Mouse (Mus musculus): ENCODE results near the gene Pde6h. TPM values are rescaled to one million over a fixed set of nuclear protein-coding genes. Genes with fewer than 3 reads are reported as not detected.
"Not testable (repeated sequence)": the region's sequence is repeated elsewhere in the genome, so short reads cannot be mapped to it uniquely, and the experiment has no call there.

Gene Pde6h
- polyA plus RNA-seq, 1 experiment: not detected

DNA sequence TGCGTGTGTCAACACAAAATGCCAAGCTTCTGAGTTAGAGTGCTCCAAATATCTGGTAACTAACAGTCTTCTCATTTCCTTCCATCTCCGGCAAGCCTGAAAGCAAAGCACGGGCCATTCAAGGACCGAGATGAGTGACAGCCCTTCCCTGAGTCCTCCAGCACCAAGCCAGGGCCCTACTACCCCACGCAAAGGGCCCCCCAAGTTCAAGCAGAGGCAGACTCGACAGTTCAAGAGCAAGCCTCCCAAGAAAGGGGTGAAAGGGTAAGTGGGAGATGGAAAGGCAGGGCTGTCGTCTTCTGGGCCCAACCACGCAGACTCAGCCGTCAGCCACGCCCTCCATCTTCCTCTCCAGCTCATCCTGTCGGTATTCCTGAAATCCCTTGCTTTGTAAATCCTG is 35.5 kb downstream of the Pde6h start:
- peaks cover 10% of the 10 kb centered on the region; the same call in 1 of the 2 replicates for H3K4me1 ChIP-seq (ENCODE audit: control insufficient read depth, insufficient read depth, low read length)
- no peak for TF ChIP-seq CTCF (IDR thresholded peaks at IDR 0.05; ENCODE audit: borderline replicate concordance, insufficient read depth, low read length)
- TF ChIP-seq POLR2A (IDR thresholded peaks at IDR 0.05; ENCODE audit: low read depth, low read length): no peak
- H3K4me3 ChIP-seq (ENCODE audit: insufficient read depth, low read length): no peak overlapping the region
- H3K27ac ChIP-seq (ENCODE audit: insufficient read depth, low read length): no peak overlapping the region

DNA sequence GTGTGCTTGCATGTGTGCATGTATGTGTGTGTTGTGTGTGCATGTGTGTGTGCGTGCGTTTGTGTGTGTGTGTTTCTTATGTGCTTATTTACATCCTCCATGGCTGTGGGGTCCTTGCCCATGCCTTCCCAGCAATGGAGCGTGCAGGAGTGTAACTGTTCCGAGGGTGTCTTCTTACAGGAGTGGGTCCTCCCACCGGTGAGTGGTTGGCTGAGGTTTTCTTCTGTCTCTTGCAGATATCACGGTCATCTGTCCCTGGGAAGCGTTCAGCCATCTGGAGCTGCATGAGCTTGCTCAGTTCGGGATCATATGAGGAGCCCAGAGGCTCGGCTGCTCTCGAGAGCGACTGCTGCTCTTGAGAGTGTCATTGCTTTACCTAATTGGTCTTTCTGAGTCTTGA is 39.3 kb downstream of the Pde6h start:
- Histone ChIP-seq H3K4me1 (ENCODE audit: control insufficient read depth, insufficient read depth, low read length) (peaks cover 26% of the 10 kb centered on the region; the same call in 1 of the 2 replicates), H3K27ac (ENCODE audit: insufficient read depth, low read length) (no peak overlapping the region), H3K4me3 (ENCODE audit: insufficient read depth, low read length) (no peak overlapping the region)
- TF ChIP-seq POLR2A (IDR thresholded peaks at IDR 0.05; ENCODE audit: low read depth, low read length) (no peak), CTCF (IDR thresholded peaks at IDR 0.05; ENCODE audit: borderline replicate concordance, insufficient read depth, low read length) (no peak)

DNA sequence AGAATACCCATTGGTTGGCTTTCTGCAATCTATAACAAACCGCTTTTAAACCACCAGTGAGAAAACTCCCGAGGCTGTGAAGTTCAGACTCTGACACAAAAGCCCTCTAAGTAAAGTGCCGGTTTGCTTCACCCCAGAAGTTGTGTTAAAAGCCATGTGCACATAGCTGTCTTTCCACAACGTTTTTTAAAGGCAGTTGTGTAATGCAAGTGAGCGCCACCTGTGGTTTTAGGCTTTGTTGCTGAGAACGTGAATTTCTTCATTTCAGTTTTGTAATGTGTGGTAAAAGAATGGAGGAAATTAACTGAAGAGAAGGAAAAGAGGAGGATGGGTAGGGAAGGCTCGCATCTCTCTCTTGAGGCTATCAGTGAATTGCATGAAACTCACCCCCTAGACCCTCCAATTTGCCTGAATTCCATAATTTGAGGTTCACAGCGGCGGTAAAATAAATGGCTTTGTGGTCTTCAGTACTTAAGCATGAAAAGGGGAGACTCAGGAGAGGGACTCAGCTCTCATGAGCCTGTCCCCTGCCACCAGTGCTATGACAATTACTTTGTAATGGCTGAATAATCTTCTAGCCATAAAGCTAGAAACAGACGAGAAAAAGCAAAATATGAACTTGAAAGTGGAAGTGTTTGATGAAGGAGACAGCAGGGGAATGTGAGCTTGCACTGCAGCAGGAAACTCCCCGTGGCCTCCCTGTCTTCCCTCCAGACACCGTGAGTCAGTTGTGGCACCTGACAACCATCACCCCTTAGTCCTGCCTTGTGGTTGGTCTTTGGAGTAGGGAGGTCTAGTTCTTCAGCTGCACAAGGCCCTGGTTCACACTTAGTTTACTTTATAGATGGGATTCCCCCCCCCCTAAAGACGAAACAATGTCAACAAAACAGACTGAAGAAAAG is 41.2 kb downstream of the Pde6h start:
- TF ChIP-seq POLR2A (IDR thresholded peaks at IDR 0.05; ENCODE audit: low read depth, low read length) (no peak), CTCF (IDR thresholded peaks at IDR 0.05; ENCODE audit: borderline replicate concordance, insufficient read depth, low read length) (no peak)

DNA sequence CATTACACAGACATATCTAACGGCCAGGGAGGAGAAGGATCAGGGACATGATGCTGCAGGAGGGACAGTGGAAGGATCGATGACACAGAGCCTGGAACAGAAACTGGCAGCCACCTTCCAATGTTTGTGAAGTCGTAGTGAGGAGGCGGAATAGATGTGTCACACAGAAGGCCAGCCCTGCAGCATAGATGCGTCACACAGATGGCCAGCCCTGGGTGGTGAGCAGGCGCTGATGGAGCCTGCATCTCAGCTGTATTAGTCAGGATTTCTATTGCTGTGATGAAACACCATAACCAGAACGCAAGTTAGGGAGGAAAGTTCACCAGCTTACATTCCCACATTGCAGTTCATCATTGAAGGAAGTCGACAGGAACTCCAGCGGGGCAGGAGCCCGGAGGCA is 42.3 kb downstream of the Pde6h start:
- Histone ChIP-seq H3K4me1 (ENCODE audit: control insufficient read depth, insufficient read depth, low read length) (peaks cover 19% of the 10 kb centered on the region; the same call in 1 of the 2 replicates), H3K4me3 (ENCODE audit: insufficient read depth, low read length) (no peak overlapping the region), H3K27ac (ENCODE audit: insufficient read depth, low read length) (peak overlapping the region; percentile 45; the same call in 1 of the 2 replicates)
- peak; percentile 29 for TF ChIP-seq POLR2A (IDR thresholded peaks at IDR 0.05; ENCODE audit: low read depth, low read length)
- no peak for TF ChIP-seq CTCF (IDR thresholded peaks at IDR 0.05; ENCODE audit: borderline replicate concordance, insufficient read depth, low read length)

More for the DNA sequence above, 41.2 kb downstream of the Pde6h start:
- no peak overlapping the region for H3K4me3 ChIP-seq (ENCODE audit: insufficient read depth, low read length)
- no peak overlapping the region for H3K27ac ChIP-seq (ENCODE audit: insufficient read depth, low read length)
- peaks cover 19% of the 10 kb centered on the region; the same call in 1 of the 2 replicates for H3K4me1 ChIP-seq (ENCODE audit: control insufficient read depth, insufficient read depth, low read length)

DNA sequence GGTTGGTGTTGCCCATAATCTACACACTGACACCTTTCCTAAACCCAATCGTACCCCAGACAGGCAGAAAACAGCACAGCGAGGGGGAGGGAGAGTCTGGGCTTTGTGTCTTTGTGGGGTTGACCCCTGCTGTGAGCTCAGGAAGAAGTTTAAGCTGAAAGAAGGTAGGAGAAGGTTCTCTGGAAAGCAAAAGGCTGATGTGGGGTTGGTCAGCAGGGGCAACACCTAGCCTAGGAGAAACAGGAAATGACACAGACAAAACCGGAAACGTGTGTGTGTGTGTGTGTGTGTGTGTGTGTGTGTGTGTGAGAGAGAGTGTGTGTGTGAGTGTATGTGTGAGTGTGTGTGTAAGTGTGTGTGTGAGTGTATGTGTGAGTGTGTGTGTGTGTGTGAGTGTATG is 43.8 kb downstream of the Pde6h start:
- no peak overlapping the region for H3K27ac ChIP-seq (ENCODE audit: insufficient read depth, low read length)
- H3K4me3 ChIP-seq (ENCODE audit: insufficient read depth, low read length): no peak overlapping the region
- no peak for TF ChIP-seq POLR2A (IDR thresholded peaks at IDR 0.05; ENCODE audit: low read depth, low read length)
- no peak for TF ChIP-seq CTCF (IDR thresholded peaks at IDR 0.05; ENCODE audit: borderline replicate concordance, insufficient read depth, low read length)
- H3K4me1 ChIP-seq (ENCODE audit: control insufficient read depth, insufficient read depth, low read length): peaks cover 19% of the 10 kb centered on the region; the same call in 1 of the 2 replicates

DNA sequence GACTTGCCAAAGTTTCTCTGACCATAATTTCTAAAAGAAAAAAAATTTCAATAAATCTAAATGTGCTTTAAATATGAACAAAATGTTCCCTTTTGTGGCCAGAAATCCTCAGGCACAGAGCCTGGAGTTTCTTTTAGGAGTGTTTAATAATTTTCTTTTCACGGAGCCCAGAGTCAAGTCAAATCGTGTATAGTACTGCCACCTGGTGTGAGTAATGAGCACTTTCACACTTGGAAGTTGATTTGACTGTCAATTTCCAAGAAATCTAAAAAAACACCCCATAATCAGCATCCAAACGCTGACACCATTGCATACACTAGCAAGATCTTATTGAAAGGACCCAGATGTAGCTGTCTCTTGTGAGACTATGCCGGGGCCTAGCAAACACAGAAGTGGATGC is 45.2 kb downstream of the Pde6h start:
- peaks cover 19% of the 10 kb centered on the region; the same call in 1 of the 2 replicates for H3K4me1 ChIP-seq (ENCODE audit: control insufficient read depth, insufficient read depth, low read length)
- not testable (repeated sequence) for H3K27ac ChIP-seq (ENCODE audit: insufficient read depth, low read length); H3K4me3 ChIP-seq (ENCODE audit: insufficient read depth, low read length)

DNA sequence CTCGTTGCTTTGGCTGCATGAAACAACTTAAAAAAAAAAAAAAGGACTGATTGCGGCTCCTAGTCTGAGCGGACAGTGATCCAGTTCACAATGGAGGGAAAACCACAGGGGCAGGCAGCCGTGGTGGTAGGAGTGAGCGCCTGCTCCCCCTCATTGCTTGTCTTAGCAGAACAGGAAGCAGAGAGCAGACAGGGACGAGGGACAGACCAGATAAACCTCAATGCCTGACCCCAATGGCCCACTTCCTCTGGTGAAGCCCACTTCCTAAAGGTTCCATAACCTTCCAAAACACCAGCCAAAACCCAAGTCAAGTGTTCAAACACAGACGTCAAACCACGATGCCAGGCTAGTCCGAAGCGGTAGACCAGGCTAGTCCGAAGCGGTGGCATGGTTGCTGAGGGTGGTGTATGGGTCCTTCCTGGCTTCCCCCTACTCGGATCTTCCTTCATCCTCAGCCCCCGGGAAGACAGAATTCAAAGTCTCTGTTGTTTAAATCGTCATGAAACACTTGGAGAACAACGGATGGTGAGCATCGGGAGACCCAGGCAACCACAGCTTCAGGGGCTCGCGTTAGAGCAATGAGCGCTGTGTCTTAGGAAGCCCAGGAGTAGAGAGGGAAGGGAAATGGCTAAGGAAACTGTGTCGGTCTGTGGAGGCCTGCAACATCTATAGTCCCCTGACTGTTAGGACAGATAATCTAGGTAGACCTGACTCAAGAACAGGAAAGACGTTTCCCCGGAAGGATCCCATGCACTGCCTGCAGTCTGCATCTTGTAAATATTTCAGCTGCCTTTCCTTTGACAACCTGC is 55.8 kb downstream of the Pde6h start:
- TF ChIP-seq POLR2A (IDR thresholded peaks at IDR 0.05; ENCODE audit: low read depth, low read length) (no peak), CTCF (IDR thresholded peaks at IDR 0.05; ENCODE audit: borderline replicate concordance, insufficient read depth, low read length) (no peak)
- Histone ChIP-seq H3K27ac (ENCODE audit: insufficient read depth, low read length) (no peak overlapping the region), H3K4me1 (ENCODE audit: control insufficient read depth, insufficient read depth, low read length) (peaks cover 3% of the 10 kb centered on the region), H3K4me3 (ENCODE audit: insufficient read depth, low read length) (no peak overlapping the region)

DNA sequence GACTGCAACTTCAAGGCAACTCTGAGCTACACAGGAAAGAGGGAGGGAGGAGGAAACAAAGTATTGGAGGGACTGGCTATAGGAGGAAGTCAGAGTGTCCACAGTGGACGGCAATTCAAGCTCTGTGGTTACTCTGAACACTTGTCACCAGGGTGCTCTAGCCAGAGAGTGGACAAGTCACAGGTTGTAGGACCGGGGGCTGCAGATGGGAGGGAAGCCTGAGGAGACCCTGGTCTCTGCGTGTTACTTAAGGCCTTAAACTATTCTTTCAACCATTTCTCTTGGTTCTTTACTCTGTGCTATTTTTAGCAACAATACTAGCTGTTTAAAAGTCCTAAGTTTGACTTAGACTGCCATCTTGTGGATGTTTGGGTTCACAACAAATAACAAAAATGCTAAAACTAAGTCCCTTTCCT is 56.7 kb downstream of the Pde6h start:
- TF ChIP-seq POLR2A (IDR thresholded peaks at IDR 0.05; ENCODE audit: low read depth, low read length): no peak
- no peak overlapping the region for H3K27ac ChIP-seq (ENCODE audit: insufficient read depth, low read length)

DNA sequence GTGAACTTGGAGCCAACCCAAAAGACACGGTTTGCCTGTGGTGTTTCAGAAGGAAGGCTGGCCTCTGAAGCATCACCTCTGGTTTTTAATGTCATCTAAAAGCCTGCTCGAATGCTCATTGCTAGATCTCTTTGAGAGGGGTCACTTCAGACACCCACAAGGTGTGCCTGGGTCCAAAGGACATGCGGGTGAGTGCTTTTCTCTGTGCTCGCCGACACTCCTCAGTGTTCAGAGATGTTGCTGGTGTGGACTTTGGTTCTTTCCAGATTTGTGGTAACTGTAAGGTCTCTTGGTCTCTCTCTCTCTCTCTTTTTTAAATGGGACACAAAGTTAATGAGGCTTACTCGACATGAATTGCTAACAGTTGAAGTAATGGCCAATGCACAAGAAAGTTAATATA is 58.9 kb downstream of the Pde6h start:
- Histone ChIP-seq H3K4me1 (ENCODE audit: control insufficient read depth, insufficient read depth, low read length) (peaks cover 14% of the 10 kb centered on the region), H3K27ac (ENCODE audit: insufficient read depth, low read length) (no peak overlapping the region), H3K4me3 (ENCODE audit: insufficient read depth, low read length) (no peak overlapping the region)
- no peak for TF ChIP-seq CTCF (IDR thresholded peaks at IDR 0.05; ENCODE audit: borderline replicate concordance, insufficient read depth, low read length)
- TF ChIP-seq POLR2A (IDR thresholded peaks at IDR 0.05; ENCODE audit: low read depth, low read length): no peak

More for the DNA sequence above, 56.7 kb downstream of the Pde6h start:
- peaks cover 6% of the 10 kb centered on the region for H3K4me1 ChIP-seq (ENCODE audit: control insufficient read depth, insufficient read depth, low read length)
- H3K4me3 ChIP-seq (ENCODE audit: insufficient read depth, low read length): no peak overlapping the region

DNA sequence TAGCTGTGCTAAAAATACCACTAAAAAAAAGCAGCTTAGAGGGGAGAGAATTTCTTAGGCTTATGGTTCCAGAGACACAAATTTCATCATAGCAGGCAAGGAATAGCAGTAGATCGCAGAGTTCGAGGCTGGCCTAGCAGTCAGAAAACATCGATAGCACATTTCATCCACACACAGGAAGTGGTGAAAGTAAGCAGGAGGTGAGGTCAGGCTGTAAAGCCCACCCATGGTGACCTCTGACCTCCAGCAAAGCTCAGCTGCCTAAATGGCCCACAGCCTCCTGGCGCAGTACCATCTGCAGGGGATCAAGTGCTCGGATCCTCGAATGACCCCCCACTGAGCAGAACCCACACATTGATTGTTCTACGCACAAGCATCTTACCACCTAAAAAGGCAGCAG is 59.6 kb downstream of the Pde6h start:
- Histone ChIP-seq H3K27ac (ENCODE audit: insufficient read depth, low read length) (no peak overlapping the region), H3K4me1 (ENCODE audit: control insufficient read depth, insufficient read depth, low read length) (peaks cover 14% of the 10 kb centered on the region), H3K4me3 (ENCODE audit: insufficient read depth, low read length) (no peak overlapping the region)
- TF ChIP-seq POLR2A (IDR thresholded peaks at IDR 0.05; ENCODE audit: low read depth, low read length) (no peak), CTCF (IDR thresholded peaks at IDR 0.05; ENCODE audit: borderline replicate concordance, insufficient read depth, low read length) (no peak)
